Mouse (Mus musculus): ENCODE data around the gene Golgb1. TPM values are rescaled to one million over a fixed set of nuclear protein-coding genes. Genes with fewer than 3 reads are reported as not detected.

Golgb1 gene
- polyA plus RNA-seq, 1 experiment from 2014 or later = 59.3 TPM

- Histone ChIP-seq H3K4me2 (no peak overlapping the region), H3K4me1 (replicated peaks) (0 out of 2 replicates have a peak, but pooled peaks cover 3% of the 10 kb centered on the region)
- WGBS = 67% methylated on average over 12 of the region's 12 CpGs
Observed at GRCm38 (mm10) chr16:36944895-36945424, 70.0 kb downstream of the Golgb1 start.

DNA sequence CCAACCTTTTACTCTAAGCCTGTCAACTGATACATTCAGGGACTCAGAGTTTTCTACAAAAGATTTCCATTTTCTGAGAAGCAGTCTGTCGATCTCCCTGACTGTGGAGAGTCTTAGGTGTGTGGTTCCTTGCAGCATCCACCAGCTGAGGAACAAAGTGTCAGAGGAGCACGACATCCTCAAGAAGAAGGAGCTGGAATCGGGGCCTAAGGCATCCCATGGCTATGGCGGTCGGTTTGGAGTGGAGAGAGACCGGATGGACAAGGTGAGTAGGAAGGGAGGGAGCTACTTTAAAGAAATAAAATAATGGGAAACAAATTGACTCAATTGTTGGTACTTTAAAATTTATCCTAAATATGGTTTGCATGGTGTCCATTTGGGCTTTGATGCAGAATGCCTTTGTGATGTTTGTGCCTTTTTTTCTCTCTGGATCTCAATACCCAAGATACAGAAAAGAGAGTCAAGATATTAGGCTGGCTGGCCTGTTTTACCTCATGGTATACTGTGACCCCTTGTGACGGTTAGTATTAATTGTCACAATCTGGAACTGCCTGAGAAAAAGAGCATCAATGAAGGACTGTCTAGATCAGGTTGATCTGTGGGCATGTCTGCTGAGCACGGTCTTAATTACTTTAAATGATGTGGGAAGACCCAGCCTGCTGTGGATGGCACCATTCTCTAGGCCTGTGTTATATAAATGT, 71.7 kb downstream of the Golgb1 start:
- Histone ChIP-seq H3K36me3 (no peaks in the 10 kb centered on the region), H3K27ac (ENCODE audit: poor library complexity, severe bottlenecking) (no peak overlapping the region), H3K27me3 (replicated peaks) (no peaks in the 10 kb centered on the region), H3K9ac (no peak overlapping the region), H3K9me3 (replicated peaks) (no peaks in the 10 kb centered on the region), H3K4me3 (no peak overlapping the region), H3K4me2 (no peak overlapping the region), H3K4me1 (replicated peaks) (no peaks in the 10 kb centered on the region)
- no peak for ATAC-seq (ENCODE audit: insufficient number of reproducible peaks, low FRiP score)
- whole genome bisulfite sequencing = 80% methylated on average over 8 of the region's 8 CpGs

More at GRCm38 (mm10) chr16:36944895-36945424, 70.0 kb downstream of the Golgb1 start:
- Histone ChIP-seq H3K36me3 (no peaks in the 10 kb centered on the region), H3K27ac (ENCODE audit: poor library complexity, severe bottlenecking) (no peak overlapping the region), H3K9ac (no peak overlapping the region), H3K9me3 (replicated peaks) (no peaks in the 10 kb centered on the region), H3K27me3 (replicated peaks) (no peaks in the 10 kb centered on the region), H3K4me3 (no peak overlapping the region)
- no peak for ATAC-seq (ENCODE audit: insufficient number of reproducible peaks, low FRiP score)

DNA sequence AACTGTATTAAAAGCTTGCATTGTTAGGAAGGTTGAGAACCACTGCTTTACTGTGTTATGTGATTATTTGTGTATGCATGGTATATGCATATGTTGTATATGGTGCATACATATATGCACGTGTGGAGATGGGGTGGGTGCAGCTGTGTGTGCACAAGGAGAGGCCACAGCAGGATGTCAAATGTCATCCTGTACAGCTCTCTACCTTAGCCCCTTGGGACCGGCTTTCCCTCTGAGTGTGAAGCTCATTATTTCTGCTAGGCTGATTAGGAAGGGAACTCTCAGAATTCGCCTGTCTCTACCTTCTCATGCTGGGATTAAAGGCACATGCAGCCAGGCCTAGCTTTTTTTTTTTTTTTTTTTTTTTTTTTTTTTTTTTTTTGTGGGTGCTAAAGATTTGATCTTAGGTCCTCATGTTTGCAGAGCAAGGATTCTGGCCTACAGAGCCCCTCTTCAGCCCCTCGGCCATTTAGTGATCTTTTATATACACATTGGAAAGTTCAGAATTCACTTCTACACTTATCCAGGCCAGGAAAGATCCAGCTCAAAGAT, 72.8 kb downstream of the Golgb1 start:
- ATAC-seq (ENCODE audit: insufficient number of reproducible peaks, low FRiP score) = no peak
- Histone ChIP-seq H3K27ac (ENCODE audit: poor library complexity, severe bottlenecking) (no peak overlapping the region), H3K9me3 (replicated peaks) (no peaks in the 10 kb centered on the region), H3K4me3 (no peak overlapping the region), H3K4me2 (no peak overlapping the region), H3K36me3 (no peaks in the 10 kb centered on the region), H3K4me1 (replicated peaks) (no peaks in the 10 kb centered on the region), H3K27me3 (replicated peaks) (no peaks in the 10 kb centered on the region), H3K9ac (no peak overlapping the region)
- WGBS = 56% methylated on average over 4 of the region's 4 CpGs

DNA sequence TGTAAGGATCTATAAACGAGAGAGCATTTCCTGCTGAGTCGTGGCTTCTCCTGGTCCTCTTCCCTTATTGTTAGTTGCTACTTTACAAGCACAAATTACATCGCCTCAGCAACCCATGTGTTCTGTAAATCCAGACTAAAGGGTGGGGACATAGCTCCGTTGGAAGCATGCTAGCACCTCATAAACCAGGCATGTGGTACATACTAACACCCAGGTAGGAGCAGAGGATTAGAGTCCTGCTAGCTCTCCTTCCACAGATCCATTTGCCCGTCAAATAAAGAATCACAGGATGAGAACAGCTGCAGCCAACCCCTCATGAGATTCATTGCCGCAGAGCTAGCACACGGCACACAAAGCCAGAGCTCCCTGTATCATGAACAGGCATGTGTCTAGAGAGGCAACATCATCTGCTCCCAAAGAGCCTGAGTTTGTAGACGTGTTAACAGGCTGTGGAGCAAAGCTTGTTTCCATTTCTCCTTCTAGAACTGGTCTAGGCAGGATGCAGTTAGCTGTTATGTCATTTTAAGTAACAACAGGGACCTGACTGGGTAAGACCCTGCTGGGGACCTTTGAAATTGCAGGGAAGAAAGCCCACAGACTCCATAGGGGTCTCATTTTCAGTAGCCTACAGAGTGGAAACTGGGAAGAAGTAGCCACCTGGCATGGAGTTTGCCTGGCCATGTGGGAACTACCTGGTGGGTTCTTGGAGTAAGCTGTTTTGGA, 74.8 kb downstream of the Golgb1 start:
- ATAC-seq (ENCODE audit: insufficient number of reproducible peaks, low FRiP score) = no peak
- Histone ChIP-seq H3K27me3 (replicated peaks) (no peaks in the 10 kb centered on the region), H3K9ac (no peak overlapping the region), H3K9me3 (replicated peaks) (no peaks in the 10 kb centered on the region), H3K27ac (ENCODE audit: poor library complexity, severe bottlenecking) (no peak overlapping the region), H3K36me3 (no peaks in the 10 kb centered on the region), H3K4me3 (no peak overlapping the region), H3K4me2 (no peak overlapping the region), H3K4me1 (replicated peaks) (no peaks in the 10 kb centered on the region)
- 54% methylated on average over 8 of the region's 8 CpGs for WGBS

DNA sequence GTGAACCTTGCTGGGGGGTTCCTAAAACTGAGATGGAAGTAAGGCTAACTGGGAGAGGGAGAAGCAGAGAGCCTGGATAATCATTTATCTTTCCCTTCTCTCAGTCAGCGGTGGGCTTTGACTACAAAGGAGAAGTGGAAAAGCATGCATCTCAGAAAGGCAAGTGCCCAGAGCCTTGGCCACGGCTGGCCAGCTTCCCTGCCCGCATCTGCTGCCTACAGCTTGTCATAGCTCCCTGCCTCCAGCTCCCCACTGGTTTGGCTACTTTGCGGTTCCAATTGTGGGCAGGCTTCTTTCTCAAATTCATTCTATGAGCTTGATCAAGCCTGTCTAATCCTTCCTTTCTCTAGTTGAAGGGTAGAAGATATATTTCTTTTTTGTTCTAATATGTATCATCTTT, 76.1 kb downstream of the Golgb1 start:
- ATAC-seq (ENCODE audit: insufficient number of reproducible peaks, low FRiP score) = no peak
- 57% methylated on average over 4 of the region's 4 CpGs for WGBS

GRCm38 (mm10) chr16:36955106-36955505, 80.2 kb downstream of the Golgb1 start:
- Histone ChIP-seq H3K36me3 (no peaks in the 10 kb centered on the region), H3K9ac (no peak overlapping the region), H3K4me2 (no peak overlapping the region), H3K27me3 (replicated peaks) (no peaks in the 10 kb centered on the region), H3K9me3 (replicated peaks) (no peaks in the 10 kb centered on the region), H3K27ac (ENCODE audit: poor library complexity, severe bottlenecking) (no peak overlapping the region), H3K4me1 (replicated peaks) (no peaks in the 10 kb centered on the region), H3K4me3 (no peak overlapping the region)
- ATAC-seq (ENCODE audit: insufficient number of reproducible peaks, low FRiP score) = no peak
- 78% methylated on average over 11 of the region's 11 CpGs for WGBS

More for the DNA sequence above, 76.1 kb downstream of the Golgb1 start:
- Histone ChIP-seq H3K9me3 (replicated peaks) (no peaks in the 10 kb centered on the region), H3K27ac (ENCODE audit: poor library complexity, severe bottlenecking) (no peak overlapping the region), H3K4me1 (replicated peaks) (no peaks in the 10 kb centered on the region), H3K4me3 (no peak overlapping the region), H3K27me3 (replicated peaks) (no peaks in the 10 kb centered on the region), H3K9ac (no peak overlapping the region), H3K36me3 (no peaks in the 10 kb centered on the region), H3K4me2 (no peak overlapping the region)

GRCm38 (mm10) chr16:36963415-36963814, 88.5 kb downstream of the Golgb1 start:
- Histone ChIP-seq H3K9ac (no peak overlapping the region), H3K4me3 (no peak overlapping the region), H3K9me3 (replicated peaks) (no peaks in the 10 kb centered on the region), H3K27me3 (replicated peaks) (no peaks in the 10 kb centered on the region), H3K4me1 (replicated peaks) (no peaks in the 10 kb centered on the region), H3K4me2 (no peak overlapping the region), H3K27ac (ENCODE audit: poor library complexity, severe bottlenecking) (no peak overlapping the region), H3K36me3 (peaks cover 24% of the 10 kb centered on the region)
- no peak for ATAC-seq (ENCODE audit: insufficient number of reproducible peaks, low FRiP score)
- 77% methylated on average over 4 of the region's 4 CpGs for WGBS

GRCm38 (mm10) chr16:36979127-36979526, 104.2 kb downstream of the Golgb1 start:
- H3K9ac ChIP-seq = no peak overlapping the region
- no peak for ATAC-seq (ENCODE audit: insufficient number of reproducible peaks, low FRiP score)
- no peak overlapping the region for H3K4me2 ChIP-seq

More at GRCm38 (mm10) chr16:36979127-36979526, 104.2 kb downstream of the Golgb1 start:
- Histone ChIP-seq H3K27me3 (replicated peaks) (no peaks in the 10 kb centered on the region), H3K9me3 (replicated peaks) (no peaks in the 10 kb centered on the region), H3K36me3 (peaks cover 14% of the 10 kb centered on the region; the same call in 1 of the 2 replicates), H3K27ac (ENCODE audit: poor library complexity, severe bottlenecking) (no peak overlapping the region), H3K4me1 (replicated peaks) (no peaks in the 10 kb centered on the region), H3K4me3 (no peak overlapping the region)
- 87% methylated on average over 2 of the region's 2 CpGs for WGBS

Other genes starting within 250 kb of the Golgb1 start
- 0.48 and 0.72 TPM in 2 replicates for gene Cd86, start 209.1 kb upstream of the Golgb1 start, polyA plus RNA-seq (2016; fragmentation: Nextera tagmentation; extraction: Ambion mirVana)
- 0.09 TPM in 1 of 2 replicates, not detected in the other for gene Ildr1, start 181.2 kb upstream of the Golgb1 start, polyA plus RNA-seq (2016; fragmentation: Nextera tagmentation; extraction: Ambion mirVana)
- gene Slc15a2, start 90.2 kb upstream of the Golgb1 start, polyA plus RNA-seq (2016; fragmentation: Nextera tagmentation; extraction: Ambion mirVana) = 0.92 and 1.4 TPM in 2 replicates
- 33.4 and 34.1 TPM in 2 replicates for gene Iqcb1, start 46.8 kb upstream of the Golgb1 start, polyA plus RNA-seq (2016; fragmentation: Nextera tagmentation; extraction: Ambion mirVana)
- 0.45 and 0.80 TPM in 2 replicates for gene Eaf2, start 137 bp upstream of the Golgb1 start, polyA plus RNA-seq (2016; fragmentation: Nextera tagmentation; extraction: Ambion mirVana)
- gene Hcls1, start 59.8 kb downstream of the Golgb1 start, polyA plus RNA-seq (2016; fragmentation: Nextera tagmentation; extraction: Ambion mirVana) = 4.1 and 4.2 TPM in 2 replicates
- 10.1 and 10.4 TPM in 2 replicates for gene Fbxo40, start 115.3 kb downstream of the Golgb1 start, polyA plus RNA-seq (2016; fragmentation: Nextera tagmentation; extraction: Ambion mirVana)
- 7.2 and 7.3 TPM in 2 replicates for gene Polq, start 136.6 kb downstream of the Golgb1 start, polyA plus RNA-seq (2016; fragmentation: Nextera tagmentation; extraction: Ambion mirVana)